Mouse (Mus musculus) cerebellum, adult 2 months (tissue): ENCODE results near the gene Ckb. TPM values are rescaled to one million over a fixed set of nuclear protein-coding genes. Genes with fewer than 3 reads are reported as not detected.

Experiments used
- DNase-seq, 2 experiments: peaks; one replicate each; pipeline ENCODE4 v3.0.0; 2021
- H3K27ac ChIP-seq: fragments of 200-500 bp; 2 replicates; pipeline ENCODE4 v1.5.1; 2012; ENCODE audit warnings: low read length, control low read depth, inconsistent platforms; ENCODE audit not compliant: insufficient read depth
- H3K27me3 ChIP-seq: fragments of 200-500 bp; 2 replicates; pipeline ENCODE4 v1.6.1; 2012; ENCODE audit warnings: inconsistent platforms, mild to moderate bottlenecking, low read length, moderate library complexity; ENCODE audit not compliant: control insufficient read depth, insufficient read depth
- H3K4me1 ChIP-seq: fragments of 200-500 bp; 2 replicates; pipeline ENCODE4 v1.6.1; 2011; ENCODE audit warnings: low read length; ENCODE audit not compliant: control insufficient read depth, insufficient read depth
- H3K4me3 ChIP-seq: fragments of 200-500 bp; replicated peaks from 2 replicates; pipeline ENCODE3; 2011; ENCODE audit warnings: mild to moderate bottlenecking, low read depth, low read length, control low read depth; ENCODE audit not compliant: insufficient read depth
- CTCF ChIP-seq: fragments of 200-500 bp; IDR thresholded peaks from 2 replicates; pipeline ENCODE4 v1.5.1; 2011; ENCODE audit warnings: low read depth, mild to moderate bottlenecking, control low read depth, low read length, moderate library complexity, borderline replicate concordance; ENCODE audit not compliant: insufficient read depth
- POLR2A ChIP-seq: fragments of 200-500 bp; IDR thresholded peaks from 2 replicates; pipeline ENCODE4 v1.6.1; 2011; ENCODE audit warnings: low read length, control low read depth, borderline replicate concordance; ENCODE audit not compliant: insufficient read depth
- WGBS: fragments of 180-500 bp; shearing (Covaris S2); methylation state at CpG from one replicate; pipeline ENCODE4 v1.1.7; 2018; 5-methylcytosine and 5-hydroxymethylcytosine counted together
- polyA plus RNA-seq: library from polyadenylated mRNA; depleted of rRNA; stranded (reverse); fragments of >200 nt; gene quantifications from 2 replicates; pipeline ENCODE4 v1.2.3, GENCODE M21; 2012

Ckb gene
- polyA plus RNA-seq, 1 experiment = 5,042 TPM

DNA sequence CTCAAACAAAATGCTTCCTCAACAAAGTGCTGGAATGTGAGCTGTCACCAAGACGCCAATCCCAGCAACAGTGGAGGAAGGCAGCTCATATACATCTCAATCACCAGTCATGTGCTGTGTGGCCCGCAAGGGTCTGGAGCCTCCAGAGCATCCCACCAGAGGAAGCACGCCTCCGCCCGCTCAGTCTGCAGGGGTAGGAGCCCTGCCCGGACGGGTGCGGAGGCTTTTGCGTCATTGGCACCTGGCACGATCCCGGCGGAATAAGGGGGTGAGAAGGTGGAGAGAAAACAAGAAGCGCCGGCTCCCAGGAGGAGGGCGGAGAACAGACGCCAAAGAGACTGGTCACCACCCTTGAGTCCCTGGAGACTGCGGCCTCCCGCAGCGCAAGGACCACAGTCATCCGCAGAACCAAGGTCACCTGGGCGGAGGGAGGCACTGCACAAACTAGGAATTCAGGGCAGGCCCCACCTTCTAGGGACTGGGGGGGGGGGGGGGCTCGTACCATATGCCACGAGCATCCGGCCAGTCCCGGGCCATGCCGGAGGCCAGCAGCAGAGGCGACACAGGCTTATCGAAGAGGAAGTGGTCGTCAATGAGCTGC is 1.7 kb downstream of the Ckb start:
- Histone ChIP-seq H3K4me1 (peaks cover 12% of the 10 kb centered on the region), H3K4me3 (peak overlapping the region; percentile 86), H3K27ac (peak overlapping the region; percentile 96), H3K27me3 (no peaks in the 10 kb centered on the region)
- DNase-seq = peak; percentile 92 to 94
- TF ChIP-seq POLR2A (no peak; the same call in 1 of the 2 replicates), CTCF (no peak)
- WGBS = 2% methylated on average over 29 of the region's 29 CpGs

DNA sequence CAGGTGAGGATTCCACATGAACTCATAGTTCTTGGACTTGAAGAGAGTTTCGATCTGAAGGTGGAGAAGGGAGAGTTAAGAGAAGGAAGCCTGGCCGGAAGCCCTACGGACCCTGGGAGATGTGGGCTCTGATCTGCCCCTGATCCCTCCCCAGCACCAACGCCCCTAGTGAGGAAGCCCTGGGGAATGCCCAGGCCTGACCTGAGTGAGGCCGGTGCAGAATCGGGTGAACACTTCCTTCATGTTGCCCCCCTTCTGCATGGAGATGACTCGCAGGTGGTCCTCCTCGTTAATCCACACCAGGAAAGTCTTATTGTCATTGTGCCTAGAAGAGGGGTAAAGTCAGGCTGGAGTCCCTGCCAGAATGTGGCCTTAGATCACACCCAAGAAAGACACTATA is 2.2 kb downstream of the Ckb start:
- peak overlapping the region; percentile 96 for H3K27ac ChIP-seq
- peak in 1 of 2 experiments; percentile 68 for DNase-seq
- peaks cover 12% of the 10 kb centered on the region for H3K4me1 ChIP-seq
- WGBS = 8% methylated on average over 8 of the region's 8 CpGs
- no peak for TF ChIP-seq CTCF
- no peak for TF ChIP-seq POLR2A
- H3K27me3 ChIP-seq = no peaks in the 10 kb centered on the region
- peak overlapping the region; percentile 86 for H3K4me3 ChIP-seq

DNA sequence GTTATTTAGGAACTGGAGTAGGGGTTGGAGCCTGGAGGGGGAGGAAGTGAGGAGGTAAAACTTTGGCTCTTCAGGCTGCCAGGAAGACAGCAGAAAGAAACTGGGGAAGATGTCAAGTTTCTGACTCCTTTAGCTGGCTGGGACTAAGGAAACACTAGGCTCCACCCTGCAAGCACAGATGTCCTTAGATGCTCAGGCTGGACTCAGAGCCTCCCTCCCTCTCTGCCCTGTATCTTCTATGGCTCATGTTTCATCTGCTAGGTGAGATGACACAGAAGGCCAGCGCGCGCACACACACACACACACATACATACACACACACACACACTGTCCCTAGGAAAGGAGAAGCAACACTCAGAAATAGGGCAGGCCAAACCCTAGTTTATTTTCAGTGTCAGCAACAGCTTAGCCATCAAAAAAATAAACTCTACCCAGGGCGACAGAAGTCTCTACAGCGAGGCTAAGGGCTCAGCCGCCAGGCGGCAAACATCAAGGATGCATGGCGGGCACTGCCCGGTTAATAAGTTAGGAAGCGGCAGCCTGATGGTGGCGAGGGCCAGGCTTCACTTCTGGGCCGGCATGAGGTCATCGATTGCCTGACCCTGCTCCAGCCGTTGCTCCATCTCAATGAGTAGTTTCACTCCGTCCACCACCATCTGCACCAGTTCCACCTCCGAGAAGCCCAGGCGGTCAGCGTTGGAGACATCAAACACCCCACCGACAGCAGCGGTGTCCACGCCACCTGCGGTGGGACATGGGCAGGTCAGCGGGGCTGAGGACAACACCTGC is 2.9 kb downstream of the Ckb start:
- WGBS = 7% methylated on average over 23 of the region's 23 CpGs
- peaks cover 12% of the 10 kb centered on the region for H3K4me1 ChIP-seq
- TF ChIP-seq CTCF = 0 out of 2 replicates have a peak, but pooled peaks have one; percentile 2
- TF ChIP-seq POLR2A = peak; percentile 14; the same call in 1 of the 2 replicates
- H3K4me3 ChIP-seq = peak overlapping the region; percentile 66
- DNase-seq = peak; percentile 57 to 71
- H3K27me3 ChIP-seq = no peaks in the 10 kb centered on the region
- H3K27ac ChIP-seq = peak overlapping the region; percentile 96

DNA sequence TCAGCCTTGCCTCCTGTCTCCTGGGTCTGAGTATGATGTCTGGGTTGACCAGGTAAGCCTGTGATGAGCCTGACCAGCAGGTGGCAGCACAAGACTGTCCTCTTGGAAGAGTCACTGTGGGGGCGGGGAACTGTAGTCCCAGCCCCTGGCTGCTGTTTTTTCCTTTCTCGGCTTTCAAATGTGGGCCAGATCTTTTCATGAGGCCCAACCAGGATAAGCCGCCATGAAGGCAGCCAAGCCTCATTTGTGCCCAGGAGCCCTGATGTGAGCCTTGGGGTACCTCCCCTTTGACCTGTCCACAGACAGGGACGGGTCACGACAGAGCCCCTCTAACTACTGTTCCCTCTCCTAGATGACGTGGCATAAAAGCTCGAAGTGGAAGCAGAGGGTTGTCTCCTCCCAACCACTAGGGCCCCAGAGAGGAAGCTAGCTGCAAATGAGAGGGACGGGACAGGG is 3.7 kb downstream of the Ckb start:
- DNase-seq = peak; percentile 93 to 97
- no peaks in the 10 kb centered on the region for H3K27me3 ChIP-seq
- peaks cover 12% of the 10 kb centered on the region for H3K4me1 ChIP-seq
- peak; percentile 25; the same call in 1 of the 2 replicates for TF ChIP-seq POLR2A
- TF ChIP-seq CTCF = peak; percentile 97
- H3K27ac ChIP-seq = peak overlapping the region; percentile 75
- 0% methylated on average over 8 of the region's 8 CpGs for WGBS
- H3K4me3 ChIP-seq = peak overlapping the region; percentile 12

DNA sequence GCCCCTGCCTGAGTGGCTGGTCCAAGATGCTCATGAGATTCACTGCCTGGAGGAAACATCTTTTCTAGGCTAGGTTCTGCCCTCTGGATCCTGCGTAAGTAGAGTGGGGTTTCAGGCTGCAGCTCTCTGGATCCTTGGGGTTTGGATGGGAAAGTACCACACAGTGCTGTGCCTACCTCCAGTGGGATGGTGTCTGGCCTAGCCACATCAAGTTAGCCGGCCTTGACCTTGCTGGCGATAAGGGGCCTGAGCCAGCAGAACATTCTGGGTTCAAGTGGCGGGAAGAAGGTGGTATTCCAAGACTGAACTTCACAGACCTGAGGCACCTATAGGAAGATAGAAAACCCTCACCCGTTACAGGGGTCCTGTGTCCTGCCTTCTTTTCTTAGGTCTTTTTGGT is 4.7 kb downstream of the Ckb start:
- H3K27me3 ChIP-seq = no peaks in the 10 kb centered on the region
- WGBS = 90% methylated on average over 5 of the region's 5 CpGs
- peaks cover 9% of the 10 kb centered on the region for H3K4me1 ChIP-seq
- DNase-seq = no peak
- no peak overlapping the region for H3K4me3 ChIP-seq
- no peak overlapping the region for H3K27ac ChIP-seq
- TF ChIP-seq POLR2A = no peak
- no peak for TF ChIP-seq CTCF

DNA sequence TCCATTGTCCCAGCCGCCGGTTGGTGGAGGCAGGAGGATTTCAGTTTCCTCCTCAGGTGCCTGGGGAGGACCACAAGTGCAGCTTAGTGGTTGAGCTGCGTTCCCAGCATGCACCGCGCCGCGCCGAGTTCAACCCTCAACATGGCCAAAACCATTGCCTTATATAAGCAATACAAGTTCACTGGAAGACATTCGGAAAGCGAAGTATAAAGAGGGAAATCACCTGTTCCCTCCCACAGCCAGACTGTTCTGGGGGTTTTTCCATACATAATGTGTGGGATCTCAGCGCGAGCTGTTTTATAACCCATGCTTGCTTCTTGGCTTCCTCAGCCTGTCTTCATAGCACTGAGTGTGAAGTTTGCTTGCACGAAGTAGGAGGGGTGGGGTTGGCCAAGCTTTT is 5.8 kb downstream of the Ckb start:
- Histone ChIP-seq H3K27ac (no peak overlapping the region), H3K4me1 (peaks cover 9% of the 10 kb centered on the region), H3K4me3 (no peak overlapping the region), H3K27me3 (no peaks in the 10 kb centered on the region)
- 85% methylated on average over 13 of the region's 13 CpGs for WGBS
- TF ChIP-seq POLR2A = no peak
- no peak for TF ChIP-seq CTCF
- DNase-seq = no peak

DNA sequence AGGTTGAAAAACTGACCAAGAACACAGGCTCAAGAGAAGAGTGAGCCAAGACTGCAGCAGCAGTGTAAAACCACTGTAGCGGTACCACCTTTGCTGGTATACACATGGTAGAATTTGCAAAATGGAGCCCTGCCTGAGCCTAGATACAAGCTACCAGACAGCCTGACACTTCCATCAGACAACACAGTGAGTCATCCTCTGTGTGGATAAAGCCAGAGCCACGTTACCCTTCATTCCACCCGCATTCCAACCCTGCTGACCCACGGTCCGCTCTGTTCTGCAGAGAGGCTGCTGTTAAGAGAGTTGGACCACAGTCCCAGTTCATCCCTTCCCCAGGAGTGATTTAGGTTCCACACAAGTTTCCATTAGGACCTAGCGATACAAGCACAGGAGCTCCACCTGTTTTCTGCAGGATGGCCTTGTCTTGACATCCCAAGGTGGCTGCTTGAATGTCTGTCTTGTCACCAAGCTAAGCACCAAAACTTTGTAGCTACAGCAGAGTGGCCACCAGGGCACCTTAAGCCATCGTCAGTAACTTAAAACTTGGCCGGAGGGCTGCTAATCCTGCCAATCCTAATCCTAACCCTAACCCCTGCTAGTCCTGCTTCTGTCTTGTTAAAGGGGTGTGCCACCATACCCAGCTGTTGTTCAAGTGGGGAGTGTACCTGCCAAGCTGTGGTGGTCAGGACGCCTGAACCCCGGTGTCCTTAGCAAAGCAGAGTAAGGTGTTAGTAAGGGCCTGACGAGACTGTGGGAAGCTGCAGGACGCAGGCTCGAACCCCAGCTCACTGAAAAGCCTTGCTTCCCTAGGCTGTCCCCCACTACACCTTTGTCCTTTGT is 6.9 kb downstream of the Ckb start:
- no peak for DNase-seq
- no peak overlapping the region for H3K27ac ChIP-seq

More for the DNA sequence above, 6.9 kb downstream of the Ckb start:
- no peak overlapping the region for H3K4me3 ChIP-seq
- H3K27me3 ChIP-seq = no peaks in the 10 kb centered on the region
- TF ChIP-seq POLR2A = no peak
- TF ChIP-seq CTCF = no peak
- 79% methylated on average over 13 of the region's 13 CpGs for WGBS
- peaks cover 9% of the 10 kb centered on the region for H3K4me1 ChIP-seq
